Mouse (Mus musculus) hindlimb bud, embryonic 11.5 days (tissue): Measurements from ENCODE around the gene Ubap2l.

ENCODE experiments used
- DNase-seq: peaks from one replicate; pipeline ENCODE4 v3.0.0-alpha.2; 2012; ENCODE audit warnings: low read depth, low spot score; ENCODE audit errors: extremely low spot score

Ubap2l gene

GRCm38 (mm10) chr3:89976859-89977258, 75.6 kb downstream of the Ubap2l start:
- DNase-seq = no peak

- DNase-seq = no peak
Measured at GRCm38 (mm10) chr3:89968509-89968908, 83.9 kb downstream of the Ubap2l start.

GRCm38 (mm10) chr3:89966946-89967345, 85.5 kb downstream of the Ubap2l start:
- DNase-seq = no peak

- DNase-seq = no peak
Measured at GRCm38 (mm10) chr3:89965972-89966371, 86.5 kb downstream of the Ubap2l start.

- DNase-seq = no peak
Measured at GRCm38 (mm10) chr3:89965557-89965956, 86.9 kb downstream of the Ubap2l start.

GRCm38 (mm10) chr3:89963926-89964739, 88.3 kb downstream of the Ubap2l start:
- DNase-seq = peak; percentile 56

- DNase-seq = no peak
Measured at GRCm38 (mm10) chr3:89963221-89963763, 89.1 kb downstream of the Ubap2l start, which contains the start of gene Atp8b2. TSS of gene Atp8b2 (minus strand) at chr3:89963508.

GRCm38 (mm10) chr3:89962751-89963220, 89.6 kb downstream of the Ubap2l start:
- no peak for DNase-seq

GRCm38 (mm10) chr3:89962059-89962750, 90.2 kb downstream of the Ubap2l start:
- no peak for DNase-seq

GRCm38 (mm10) chr3:89961436-89961835, 91.0 kb downstream of the Ubap2l start:
- no peak for DNase-seq

- DNase-seq = peak; percentile 47
Measured at GRCm38 (mm10) chr3:89960469-89960868, 92.0 kb downstream of the Ubap2l start.

- no peak for DNase-seq
Measured at GRCm38 (mm10) chr3:89959435-89959834, 93.0 kb downstream of the Ubap2l start.

GRCm38 (mm10) chr3:89957880-89958279, 94.5 kb downstream of the Ubap2l start:
- DNase-seq = no peak

- no peak for DNase-seq
Measured at GRCm38 (mm10) chr3:89956177-89956971, 96.1 kb downstream of the Ubap2l start.

GRCm38 (mm10) chr3:89953420-89953819, 99.0 kb downstream of the Ubap2l start:
- DNase-seq = peak; percentile 42
